Mouse (Mus musculus) monocyte, adult 5-6 weeks (primary cell): ENCODE measurements around the gene Coa7. TPM values are rescaled to one million over a fixed set of nuclear protein-coding genes. Genes with fewer than 3 reads are reported as not detected.

Source experiments
- ATAC-seq: fragments of 153-309, 156-312 bp; replicated peaks from 2 replicates; pipeline ENCODE4 v1.8.0; 2017; ENCODE audit warnings: mild to moderate bottlenecking; ENCODE audit not compliant: low TSS enrichment, insufficient number of reproducible peaks, severe bottlenecking, poor library complexity, low FRiP score
- total RNA-seq: library from RNA; stranded (forward); fragments of 200-1000, 200-491, 200-594 nt; gene quantifications from 3 replicates; pipeline ENCODE4 v1.2.3, GENCODE M21; 2017

Coa7 gene
- total RNA-seq = 5.1 to 9.4 TPM (median 8.6 TPM) in 3 replicates

- ATAC-seq = peak; percentile 92
Observed at GRCm38 (mm10) chr4:108327730-108328484, at the start of gene Coa7. Gene Coa7, plus strand, starts transcription at chr4:108328140.

- ATAC-seq = no peak
Observed at GRCm38 (mm10) chr4:108300266-108300665, 27.7 kb upstream of the Coa7 start.

- ATAC-seq = peak; percentile 95
Observed at GRCm38 (mm10) chr4:108300670-108301373, 27.1 kb upstream of the Coa7 start, which contains the start of gene Zyg11b. Gene Zyg11b, minus strand, starts transcription at chr4:108301096.

GRCm38 (mm10) chr4:108302296-108302890 lies 25.5 kb upstream of the Coa7 start:
- no peak for ATAC-seq

- ATAC-seq = peak; percentile 61
Observed at GRCm38 (mm10) chr4:108310706-108311105, 17.2 kb upstream of the Coa7 start.

- no peak for ATAC-seq
Observed at GRCm38 (mm10) chr4:108314041-108314440, 13.9 kb upstream of the Coa7 start.

- no peak for ATAC-seq
Observed at GRCm38 (mm10) chr4:108317656-108318605, 10.0 kb upstream of the Coa7 start.

GRCm38 (mm10) chr4:108318649-108319615 lies 9.0 kb upstream of the Coa7 start:
- ATAC-seq = peak; percentile 83

DNA sequence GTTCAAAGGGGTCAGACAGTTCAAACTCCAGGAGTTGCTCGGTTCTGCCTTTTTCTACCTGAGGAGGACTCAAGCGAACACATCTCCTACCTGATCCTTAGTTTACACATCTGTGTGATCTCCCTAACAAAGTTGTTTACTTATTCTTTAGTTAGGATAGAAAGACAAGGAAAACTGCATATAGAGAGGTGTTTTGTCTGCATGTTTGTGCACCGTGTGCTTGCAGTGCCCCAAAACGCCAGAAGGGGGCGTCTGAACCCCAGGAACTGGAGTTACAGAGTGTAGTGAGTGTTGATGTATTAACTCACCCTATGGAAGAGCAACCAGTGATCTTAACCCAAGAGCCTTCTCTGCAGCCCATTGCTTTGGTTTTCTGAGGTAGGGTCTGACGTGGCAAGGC lies 8.2 kb upstream of the Coa7 start:
- ATAC-seq = no peak

DNA sequence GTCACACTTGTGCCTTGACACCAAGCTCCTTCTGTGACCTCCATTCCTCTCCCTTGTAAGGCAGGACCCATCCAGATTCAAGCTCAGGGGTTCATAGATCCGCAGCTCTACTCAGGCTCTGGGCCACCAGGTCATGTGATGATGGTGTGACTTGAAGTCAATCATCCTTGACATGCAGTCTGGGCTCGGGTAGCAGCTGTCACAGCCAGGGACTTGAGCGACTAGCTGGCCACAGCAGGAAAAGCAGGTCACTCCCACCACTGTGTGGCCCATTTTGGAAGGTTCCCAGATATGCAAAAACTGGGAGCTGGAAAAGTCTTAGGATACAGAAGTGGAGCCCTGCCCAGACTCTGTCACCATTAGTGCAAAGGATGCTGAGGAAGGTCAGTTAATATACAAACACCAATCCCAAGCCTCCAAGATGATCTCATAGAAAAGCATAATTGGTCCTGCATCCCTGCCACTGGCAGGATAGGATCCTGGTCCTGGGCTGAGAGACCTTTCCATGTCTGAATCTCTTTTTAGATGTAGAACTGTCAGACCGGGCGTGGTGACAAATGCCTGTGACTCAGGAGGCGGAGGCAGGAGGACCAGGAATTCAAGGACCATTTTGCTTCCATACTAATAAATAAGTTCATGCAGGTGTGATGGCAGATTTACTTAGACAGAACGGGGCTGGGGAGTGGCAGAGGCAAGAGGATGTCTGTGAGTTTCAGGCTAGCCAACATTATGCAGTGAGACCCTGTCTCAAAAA lies 7.1 kb upstream of the Coa7 start:
- no peak for ATAC-seq

- ATAC-seq = no peak
Observed at GRCm38 (mm10) chr4:108323588-108323987, 4.4 kb upstream of the Coa7 start.

- peak; percentile 42; the same call in 1 of the 2 replicates for ATAC-seq
Observed at GRCm38 (mm10) chr4:108327071-108327579, 815 bp upstream of the Coa7 start.

DNA sequence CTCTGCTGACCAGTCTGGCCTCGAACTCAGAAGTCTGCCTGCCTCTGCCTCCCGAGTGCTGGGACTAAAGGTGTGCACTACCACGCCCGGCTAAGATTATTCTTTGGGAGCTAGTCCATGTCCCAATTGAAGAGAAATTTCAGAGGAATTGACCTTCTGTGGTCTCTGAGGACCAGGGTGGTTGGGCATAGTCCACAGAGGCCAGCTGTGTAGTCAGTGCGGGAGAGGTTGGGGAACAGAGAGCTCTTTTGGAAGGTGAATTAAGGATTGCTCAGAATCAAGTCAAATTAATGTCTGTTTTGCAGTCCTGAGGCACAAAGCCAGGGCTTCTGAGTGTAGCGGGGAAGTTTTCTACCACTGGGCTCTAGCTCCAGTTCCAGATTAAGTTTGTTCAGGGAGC lies 1.9 kb downstream of the Coa7 start:
- ATAC-seq = no peak

GRCm38 (mm10) chr4:108332041-108332440 lies 4.1 kb downstream of the Coa7 start:
- no peak for ATAC-seq

GRCm38 (mm10) chr4:108335413-108335812 lies 7.5 kb downstream of the Coa7 start:
- no peak for ATAC-seq

GRCm38 (mm10) chr4:108336765-108337164 lies 8.8 kb downstream of the Coa7 start:
- ATAC-seq = no peak

DNA sequence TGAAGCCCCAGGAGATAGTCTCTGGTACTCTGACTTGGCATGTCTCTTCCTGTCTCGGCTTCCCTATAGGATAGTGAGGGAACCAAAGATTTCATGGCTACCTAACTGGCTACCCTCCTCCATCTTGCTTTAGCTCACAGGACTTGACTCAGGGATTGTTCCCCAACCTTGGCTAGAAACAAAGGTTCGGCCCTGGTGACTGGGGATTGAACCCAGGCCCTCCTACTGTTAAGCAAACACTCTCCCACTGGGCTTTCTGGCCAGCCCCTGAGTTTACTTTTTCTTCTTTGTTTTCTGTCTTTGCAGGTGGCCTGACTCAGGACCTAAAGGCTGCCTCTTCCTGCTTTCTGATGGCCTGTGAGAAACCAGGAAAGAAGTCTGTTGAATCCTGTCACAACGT lies 9.9 kb downstream of the Coa7 start:
- no peak for ATAC-seq
